Mouse (Mus musculus): Measurements from ENCODE around the gene Gja6. TPM values are rescaled to one million over a fixed set of nuclear protein-coding genes. Genes with fewer than 3 reads are reported as not detected.

Gene Gja6
- polyA plus RNA-seq (2015; fragmentation: Nextera tagmentation; extraction: Ambion mirVana): 0.10 and 0.11 TPM in 2 replicates

- Histone ChIP-seq H3K9me3 (ENCODE audit: control insufficient read depth, low read length) (no peaks in the 10 kb centered on the region), H3K4me1 (ENCODE audit: control insufficient read depth, insufficient read depth, low read length) (no peaks in the 10 kb centered on the region), H3K36me3 (ENCODE audit: control insufficient read depth, insufficient read depth, low read length) (no peaks in the 10 kb centered on the region), H3K9ac (ENCODE audit: low read depth, low read length) (no peak within 1 kb of the TSS), H3K4me3 (ENCODE audit: low read length) (no peak within 1 kb of the TSS), H3K27me3 (replicated peaks; ENCODE audit: control insufficient read depth, insufficient read depth, low read length) (0 out of 2 replicates have a peak, but pooled peaks cover 5% of the 10 kb centered on the region), H3K4me2 (ENCODE audit: low read depth, low read length) (no peak within 1 kb of the TSS), H3K27ac (ENCODE audit: low read length) (no peak within 1 kb of the TSS)
- ATAC-seq: no peak
- whole genome bisulfite sequencing: 65% methylated on average over 4 of the region's 4 CpGs
These were observed at the start of gene Gja6 for GRCm38 (mm10) chrX:160906952-160907351. Gene Gja6 (minus strand): TSS chrX:160907052.

- H3K4me2 ChIP-seq (ENCODE audit: low read depth, low read length): no peak overlapping the region
- no peak overlapping the region for H3K27ac ChIP-seq (ENCODE audit: low read length)
- no peaks in the 10 kb centered on the region for H3K9me3 ChIP-seq (ENCODE audit: control insufficient read depth, low read length)
- H3K9ac ChIP-seq (ENCODE audit: low read depth, low read length): no peak overlapping the region
- H3K27me3 ChIP-seq (replicated peaks; ENCODE audit: control insufficient read depth, insufficient read depth, low read length): no peaks in the 10 kb centered on the region
- 90% methylated on average over 2 of the region's 2 CpGs for WGBS
- H3K36me3 ChIP-seq (ENCODE audit: control insufficient read depth, insufficient read depth, low read length): no peaks in the 10 kb centered on the region
- H3K4me1 ChIP-seq (ENCODE audit: control insufficient read depth, insufficient read depth, low read length): no peaks in the 10 kb centered on the region
- H3K4me3 ChIP-seq (ENCODE audit: low read length): no peak overlapping the region
- ATAC-seq: no peak
These were observed 42.7 kb upstream of the Gja6 start for GRCm38 (mm10) chrX:160949583-160949982.

GRCm38 (mm10) chrX:160944722-160945121 is 37.9 kb upstream of the Gja6 start:
- no peaks in the 10 kb centered on the region for H3K4me1 ChIP-seq (ENCODE audit: control insufficient read depth, insufficient read depth, low read length)
- H3K4me2 ChIP-seq (ENCODE audit: low read depth, low read length): no peak overlapping the region
- no peak overlapping the region for H3K9ac ChIP-seq (ENCODE audit: low read depth, low read length)
- H3K36me3 ChIP-seq (ENCODE audit: control insufficient read depth, insufficient read depth, low read length): no peaks in the 10 kb centered on the region
- 82% methylated on average over 4 of the region's 4 CpGs for WGBS
- H3K4me3 ChIP-seq (ENCODE audit: low read length): no peak overlapping the region
- no peak for ATAC-seq
- H3K9me3 ChIP-seq (ENCODE audit: control insufficient read depth, low read length): no peaks in the 10 kb centered on the region
- H3K27me3 ChIP-seq (replicated peaks; ENCODE audit: control insufficient read depth, insufficient read depth, low read length): 0 out of 2 replicates have a peak, but pooled peaks cover 2% of the 10 kb centered on the region
- no peak overlapping the region for H3K27ac ChIP-seq (ENCODE audit: low read length)

GRCm38 (mm10) chrX:160935541-160935940 is 28.7 kb upstream of the Gja6 start:
- H3K4me1 ChIP-seq (ENCODE audit: control insufficient read depth, insufficient read depth, low read length): no peaks in the 10 kb centered on the region

GRCm38 (mm10) chrX:160930656-160931055 is 23.8 kb upstream of the Gja6 start:
- no peak for ATAC-seq
- H3K27ac ChIP-seq (ENCODE audit: low read length): no peak overlapping the region
- H3K36me3 ChIP-seq (ENCODE audit: control insufficient read depth, insufficient read depth, low read length): no peaks in the 10 kb centered on the region
- no peaks in the 10 kb centered on the region for H3K4me1 ChIP-seq (ENCODE audit: control insufficient read depth, insufficient read depth, low read length)
- H3K4me3 ChIP-seq (ENCODE audit: low read length): no peak overlapping the region
- H3K9me3 ChIP-seq (ENCODE audit: control insufficient read depth, low read length): peaks cover 2% of the 10 kb centered on the region; the same call in 1 of the 2 replicates
- H3K27me3 ChIP-seq (replicated peaks; ENCODE audit: control insufficient read depth, insufficient read depth, low read length): no peaks in the 10 kb centered on the region
- H3K9ac ChIP-seq (ENCODE audit: low read depth, low read length): no peak overlapping the region
- no peak overlapping the region for H3K4me2 ChIP-seq (ENCODE audit: low read depth, low read length)

More at GRCm38 (mm10) chrX:160935541-160935940, 28.7 kb upstream of the Gja6 start:
- H3K27ac ChIP-seq (ENCODE audit: low read length): no peak overlapping the region
- 55% methylated on average over 1 of the region's 1 CpGs for WGBS
- no peak overlapping the region for H3K4me2 ChIP-seq (ENCODE audit: low read depth, low read length)
- H3K9me3 ChIP-seq (ENCODE audit: control insufficient read depth, low read length): peaks cover 2% of the 10 kb centered on the region; the same call in 1 of the 2 replicates
- H3K36me3 ChIP-seq (ENCODE audit: control insufficient read depth, insufficient read depth, low read length): no peaks in the 10 kb centered on the region
- H3K27me3 ChIP-seq (replicated peaks; ENCODE audit: control insufficient read depth, insufficient read depth, low read length): no peaks in the 10 kb centered on the region
- no peak overlapping the region for H3K9ac ChIP-seq (ENCODE audit: low read depth, low read length)
- no peak for ATAC-seq
- no peak overlapping the region for H3K4me3 ChIP-seq (ENCODE audit: low read length)

GRCm38 (mm10) chrX:160928870-160929269 is 22.0 kb upstream of the Gja6 start:
- Histone ChIP-seq H3K27ac (ENCODE audit: low read length) (no peak overlapping the region), H3K4me1 (ENCODE audit: control insufficient read depth, insufficient read depth, low read length) (no peaks in the 10 kb centered on the region), H3K27me3 (replicated peaks; ENCODE audit: control insufficient read depth, insufficient read depth, low read length) (no peaks in the 10 kb centered on the region), H3K4me2 (ENCODE audit: low read depth, low read length) (no peak overlapping the region), H3K9me3 (ENCODE audit: control insufficient read depth, low read length) (peaks cover 2% of the 10 kb centered on the region; the same call in 1 of the 2 replicates), H3K4me3 (ENCODE audit: low read length) (no peak overlapping the region), H3K36me3 (ENCODE audit: control insufficient read depth, insufficient read depth, low read length) (no peaks in the 10 kb centered on the region), H3K9ac (ENCODE audit: low read depth, low read length) (no peak overlapping the region)
- ATAC-seq: no peak
- 80% methylated on average over 1 of the region's 1 CpGs for WGBS

- Histone ChIP-seq H3K27me3 (replicated peaks; ENCODE audit: control insufficient read depth, insufficient read depth, low read length) (no peaks in the 10 kb centered on the region), H3K9me3 (ENCODE audit: control insufficient read depth, low read length) (no peaks in the 10 kb centered on the region), H3K4me3 (ENCODE audit: low read length) (no peak overlapping the region), H3K4me1 (ENCODE audit: control insufficient read depth, insufficient read depth, low read length) (no peaks in the 10 kb centered on the region), H3K4me2 (ENCODE audit: low read depth, low read length) (no peak overlapping the region), H3K36me3 (ENCODE audit: control insufficient read depth, insufficient read depth, low read length) (no peaks in the 10 kb centered on the region), H3K9ac (ENCODE audit: low read depth, low read length) (no peak overlapping the region), H3K27ac (ENCODE audit: low read length) (no peak overlapping the region)
- ATAC-seq: no peak
- WGBS: 89% methylated on average over 3 of the region's 3 CpGs
These were observed 12.3 kb upstream of the Gja6 start for GRCm38 (mm10) chrX:160919022-160919637.

- H3K4me3 ChIP-seq (ENCODE audit: low read length): no peak overlapping the region
- H3K9ac ChIP-seq (ENCODE audit: low read depth, low read length): no peak overlapping the region
- no peaks in the 10 kb centered on the region for H3K4me1 ChIP-seq (ENCODE audit: control insufficient read depth, insufficient read depth, low read length)
- no peaks in the 10 kb centered on the region for H3K9me3 ChIP-seq (ENCODE audit: control insufficient read depth, low read length)
- H3K4me2 ChIP-seq (ENCODE audit: low read depth, low read length): no peak overlapping the region
- WGBS: 71% methylated on average over 4 of the region's 4 CpGs
- no peak for ATAC-seq
- H3K27me3 ChIP-seq (replicated peaks; ENCODE audit: control insufficient read depth, insufficient read depth, low read length): 0 out of 2 replicates have a peak, but pooled peaks cover 5% of the 10 kb centered on the region
- H3K36me3 ChIP-seq (ENCODE audit: control insufficient read depth, insufficient read depth, low read length): no peaks in the 10 kb centered on the region
- no peak overlapping the region for H3K27ac ChIP-seq (ENCODE audit: low read length)
These were observed 375 bp downstream of the Gja6 start for GRCm38 (mm10) chrX:160906477-160906876.

GRCm38 (mm10) chrX:160905913-160906312 is 939 bp downstream of the Gja6 start:
- H3K9me3 ChIP-seq (ENCODE audit: control insufficient read depth, low read length): no peaks in the 10 kb centered on the region
- H3K4me3 ChIP-seq (ENCODE audit: low read length): no peak overlapping the region
- ATAC-seq: no peak

More at GRCm38 (mm10) chrX:160905913-160906312, 939 bp downstream of the Gja6 start:
- H3K9ac ChIP-seq (ENCODE audit: low read depth, low read length): no peak overlapping the region
- no peaks in the 10 kb centered on the region for H3K36me3 ChIP-seq (ENCODE audit: control insufficient read depth, insufficient read depth, low read length)
- WGBS: 72% methylated on average over 4 of the region's 4 CpGs
- H3K27me3 ChIP-seq (replicated peaks; ENCODE audit: control insufficient read depth, insufficient read depth, low read length): 0 out of 2 replicates have a peak, but pooled peaks cover 5% of the 10 kb centered on the region
- no peak overlapping the region for H3K4me2 ChIP-seq (ENCODE audit: low read depth, low read length)
- H3K4me1 ChIP-seq (ENCODE audit: control insufficient read depth, insufficient read depth, low read length): no peaks in the 10 kb centered on the region
- no peak overlapping the region for H3K27ac ChIP-seq (ENCODE audit: low read length)

All from intestine, embryonic 16.5 days (tissue).